Mouse (Mus musculus) adrenal gland, postnatal 25 days (tissue): ENCODE measurements around the gene Nt5c3b. TPM values are rescaled to one million over a fixed set of nuclear protein-coding genes. Genes with fewer than 3 reads are reported as not detected.

Experiments
- DNase-seq: peaks from one replicate; pipeline ENCODE4 v3.0.0; 2021; ENCODE audit warnings: mixed read lengths
- total RNA-seq: library from RNA; stranded (reverse); gene quantifications from 2 replicates; pipeline ENCODE4 v1.2.3, GENCODE M21; 2021

Nt5c3b gene
- total RNA-seq, 1 experiment from 2014 or later: 63.2 TPM

DNA sequence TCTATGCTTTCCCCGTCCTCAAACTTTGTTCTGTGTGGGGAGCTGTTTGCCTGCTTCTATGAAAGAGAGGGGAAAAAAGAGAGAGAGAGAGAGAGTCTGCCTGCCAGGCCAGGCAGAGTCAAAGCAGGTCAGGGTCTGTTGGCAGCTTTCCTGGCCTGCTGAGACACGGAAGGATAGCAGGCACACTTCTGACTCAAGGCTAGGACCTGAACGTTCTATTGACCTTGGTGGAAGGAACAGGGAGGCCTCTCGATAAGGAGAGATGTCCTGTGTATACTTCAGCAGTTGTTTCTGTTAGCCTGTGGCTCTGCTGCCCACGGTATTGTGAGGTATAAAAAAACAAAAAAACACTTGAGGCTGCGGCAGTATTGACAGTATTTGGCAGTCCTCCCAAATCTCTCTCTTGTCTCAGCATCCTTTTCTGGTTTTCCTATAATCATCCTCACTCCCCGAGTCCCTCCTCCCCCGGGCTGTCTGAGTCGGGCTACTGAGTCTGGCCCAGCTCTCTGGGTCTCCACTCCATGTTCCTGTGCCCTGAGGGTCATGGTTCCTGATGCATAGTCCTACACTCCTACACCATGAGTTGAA is 12.9 kb downstream of the Nt5c3b start:
- DNase-seq: peak; percentile 81

DNA sequence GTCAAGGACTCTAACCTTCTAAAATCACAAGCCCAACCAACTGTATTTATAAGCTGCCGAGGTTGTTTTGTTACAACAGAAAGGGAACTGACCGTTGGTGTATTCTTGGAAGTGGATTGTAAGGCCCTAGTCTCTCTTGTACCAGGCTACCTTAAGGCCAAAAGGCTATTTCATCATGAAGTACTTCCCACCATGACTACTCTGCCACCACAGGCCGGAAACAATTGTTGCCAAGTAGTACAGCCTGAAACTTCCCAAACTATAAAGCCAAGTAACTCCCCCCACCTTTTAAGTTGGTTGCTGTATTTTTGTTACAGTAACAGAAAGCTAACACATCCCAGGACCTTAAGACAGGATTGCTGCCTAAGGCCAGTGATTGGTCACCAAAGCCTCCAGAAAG is 14.8 kb downstream of the Nt5c3b start:
- DNase-seq: no peak

DNA sequence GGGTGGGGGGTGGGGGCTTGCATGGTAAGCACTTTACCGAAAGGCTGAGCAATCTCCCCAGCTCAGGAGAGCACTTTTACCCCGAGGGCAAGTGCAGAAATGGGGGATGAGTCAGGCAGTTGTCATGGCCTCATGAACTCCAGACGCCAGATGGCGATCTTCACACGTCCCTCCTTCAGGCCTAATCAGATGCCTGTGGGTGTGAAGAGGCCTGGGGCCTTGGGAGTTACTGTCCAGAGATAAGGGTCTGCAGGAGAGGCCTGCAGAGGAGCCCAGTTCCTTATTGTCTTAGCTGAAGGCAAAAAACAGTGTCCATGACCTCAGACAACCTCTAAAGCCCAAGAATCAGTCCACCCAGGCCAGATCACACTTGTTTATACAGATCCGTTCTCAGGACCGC is 15.8 kb downstream of the Nt5c3b start:
- peak; percentile 79 for DNase-seq

DNA sequence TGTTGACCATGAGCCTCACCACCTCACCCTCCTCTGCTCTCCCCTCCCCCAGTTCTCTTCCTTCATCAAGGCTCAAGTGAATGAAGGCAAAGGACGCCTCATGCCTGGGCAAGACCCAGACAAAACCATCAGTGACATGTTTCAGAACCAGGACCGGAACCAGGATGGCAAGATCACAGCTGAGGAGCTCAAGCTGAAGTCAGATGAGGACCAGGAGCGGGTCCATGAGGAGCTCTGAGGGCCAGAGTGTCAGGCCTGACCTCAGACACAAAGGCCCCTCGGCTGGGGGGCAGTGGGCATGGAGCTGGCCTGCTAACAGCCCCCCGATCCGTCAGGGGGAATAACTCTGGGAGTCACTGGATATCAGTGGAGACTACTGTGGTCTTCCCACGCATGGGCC is 17.8 kb downstream of the Nt5c3b start:
- DNase-seq: no peak

DNA sequence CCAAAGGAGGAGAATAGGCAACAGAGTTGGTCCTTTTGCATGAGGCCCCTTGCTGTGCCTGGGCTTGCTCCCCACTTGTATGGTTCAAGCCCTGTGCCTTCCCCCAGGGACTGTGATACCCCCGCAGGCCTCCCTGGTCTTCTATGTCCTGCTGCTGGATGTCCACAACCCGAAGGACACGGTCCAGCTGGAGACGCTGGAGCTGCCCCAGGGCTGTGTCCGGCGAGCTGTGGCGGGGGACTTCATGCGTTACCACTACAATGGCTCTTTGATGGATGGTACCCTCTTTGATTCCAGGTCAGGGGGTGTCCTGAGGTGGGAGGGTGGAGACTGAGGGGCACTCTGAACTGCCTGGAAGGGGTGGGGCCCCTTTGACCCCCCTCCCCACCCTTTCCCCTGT is 20.1 kb downstream of the Nt5c3b start:
- DNase-seq: no peak

DNA sequence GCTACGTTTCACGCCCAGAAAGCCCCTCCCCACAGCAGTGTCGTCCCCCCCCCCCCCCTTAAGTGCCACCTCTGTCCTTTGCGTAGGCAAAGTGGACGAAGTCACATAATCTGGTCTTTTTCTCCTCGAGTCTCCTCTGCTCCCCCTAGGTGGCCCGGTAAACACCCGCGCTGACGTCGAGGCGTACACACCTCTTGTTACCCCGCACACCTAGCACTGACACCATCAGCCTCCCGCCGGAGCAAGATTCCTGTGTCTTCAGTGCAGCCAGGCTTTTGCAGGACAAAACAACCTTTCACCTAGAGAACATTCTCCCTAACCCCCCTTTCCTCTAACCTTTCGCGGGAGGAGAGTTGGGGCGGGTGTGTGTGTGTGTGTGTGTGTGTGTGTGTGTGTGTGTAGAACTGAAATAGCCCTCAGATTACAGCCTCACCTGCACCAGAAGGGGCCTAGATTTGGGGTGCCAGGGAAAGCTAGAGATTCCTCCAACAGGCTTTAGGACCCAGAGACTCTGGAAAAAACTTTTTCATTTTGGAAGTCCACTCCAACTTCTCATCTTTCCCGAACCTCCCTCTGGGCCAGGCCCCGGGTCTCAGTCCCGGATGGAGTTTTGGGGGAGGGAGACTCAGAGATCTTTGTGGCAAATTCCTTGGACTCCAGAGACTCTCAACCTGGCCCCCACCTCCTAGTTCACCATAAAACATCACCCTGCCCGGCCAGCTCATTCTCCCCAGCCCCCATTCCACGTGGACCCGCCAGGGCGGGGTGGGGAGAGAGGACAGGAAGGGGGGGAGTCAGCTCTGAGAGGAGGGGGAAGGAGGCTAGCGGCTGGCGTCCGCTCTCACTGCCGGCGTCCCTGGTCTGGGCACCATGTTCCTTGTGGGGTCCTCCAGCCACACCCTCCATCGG is 26.4 kb downstream of the Nt5c3b start, which contains the start of gene Fkbp10:
Gene Fkbp10, plus strand, starts transcription at position 784 of the 909 bp plus-strand sequence.
- DNase-seq: peak; percentile 65

DNA sequence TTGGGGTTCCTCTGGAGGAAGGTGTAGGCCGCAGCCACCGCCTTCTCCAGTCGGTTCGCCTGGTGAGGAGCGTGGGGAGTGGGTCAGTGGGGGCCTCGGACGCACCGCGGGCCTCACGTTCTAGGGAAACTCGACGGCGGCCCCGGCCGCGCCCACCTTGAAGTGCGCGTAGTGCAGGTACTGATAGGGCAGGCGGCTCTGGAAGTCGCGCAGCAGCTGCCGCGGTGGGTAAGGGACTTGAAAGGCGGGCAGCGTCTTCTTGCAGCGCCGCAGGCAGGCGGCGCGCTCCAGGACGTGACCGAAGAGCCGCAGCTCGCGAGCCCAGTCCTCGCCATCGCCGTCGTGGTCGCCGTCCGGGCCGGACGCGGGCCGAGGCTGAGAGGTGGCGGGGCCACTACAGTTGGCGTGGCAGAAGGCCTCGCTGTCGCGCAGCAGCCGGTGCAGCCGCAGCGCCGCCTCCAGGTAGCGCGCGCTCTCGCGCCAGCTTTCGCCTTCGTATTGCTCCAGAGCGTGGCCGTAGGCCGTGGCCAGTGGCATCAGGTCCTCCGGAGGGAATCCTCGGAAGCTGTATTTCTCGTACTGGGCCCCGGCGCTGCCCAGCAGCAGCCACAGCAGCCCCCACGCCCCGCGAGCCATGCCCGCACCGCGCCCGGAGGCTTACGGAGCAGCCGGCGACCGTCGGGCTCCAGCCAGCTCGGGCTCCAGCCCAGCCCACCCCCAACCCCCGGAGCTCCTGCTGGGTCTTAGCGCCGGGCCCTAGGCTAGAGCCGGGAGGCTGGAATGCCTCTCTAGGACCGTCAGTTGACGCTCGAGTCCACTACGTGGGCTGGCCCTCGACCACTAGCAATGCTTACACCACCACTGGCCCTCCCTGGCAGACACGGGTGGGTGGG is 27.3 kb downstream of the Nt5c3b start, which contains the start of gene P3h4:
Gene P3h4, minus strand, starts transcription at position 816 of the 893 bp plus-strand sequence.
- DNase-seq: peak; percentile 85

DNA sequence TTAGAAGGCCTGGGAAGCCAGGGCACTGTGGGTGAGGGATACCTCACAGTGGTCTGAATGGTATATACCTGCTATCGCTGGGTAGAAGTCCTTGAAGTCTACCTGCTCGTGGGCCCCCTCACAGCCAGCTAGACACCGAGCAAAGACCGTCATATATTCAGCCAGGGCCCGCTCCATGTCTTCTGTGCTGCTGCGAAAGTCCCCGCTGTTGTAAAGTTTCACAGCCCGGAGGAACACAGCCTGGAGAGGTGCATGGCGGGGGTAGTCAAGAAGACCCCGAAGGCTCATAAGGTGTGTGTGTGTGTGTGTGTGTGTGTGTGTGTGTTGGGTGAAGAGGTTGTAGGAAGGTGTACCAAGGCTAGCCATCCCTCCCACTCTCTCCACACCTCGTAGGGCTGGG is 28.1 kb downstream of the Nt5c3b start:
- DNase-seq: no peak

DNA sequence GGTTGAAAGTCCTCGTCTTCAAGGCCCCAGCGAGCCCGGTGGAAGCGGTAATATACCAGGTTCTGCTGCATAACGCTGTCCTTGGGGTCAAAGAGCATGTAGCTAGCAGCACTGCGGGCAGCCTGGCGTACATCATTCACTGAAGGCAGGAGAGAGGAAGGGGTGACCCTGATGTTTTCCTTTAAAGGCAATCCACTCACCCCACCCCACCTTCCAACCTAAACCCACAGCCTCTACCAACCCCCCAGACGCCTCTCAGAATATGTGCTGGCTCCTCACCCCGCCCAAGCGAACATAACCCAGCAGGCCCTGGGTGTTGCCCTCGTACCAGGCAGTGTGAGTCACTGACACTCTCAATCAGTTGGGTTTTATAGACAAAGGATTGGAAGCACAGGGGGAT is 29.9 kb downstream of the Nt5c3b start:
- DNase-seq: no peak

DNA sequence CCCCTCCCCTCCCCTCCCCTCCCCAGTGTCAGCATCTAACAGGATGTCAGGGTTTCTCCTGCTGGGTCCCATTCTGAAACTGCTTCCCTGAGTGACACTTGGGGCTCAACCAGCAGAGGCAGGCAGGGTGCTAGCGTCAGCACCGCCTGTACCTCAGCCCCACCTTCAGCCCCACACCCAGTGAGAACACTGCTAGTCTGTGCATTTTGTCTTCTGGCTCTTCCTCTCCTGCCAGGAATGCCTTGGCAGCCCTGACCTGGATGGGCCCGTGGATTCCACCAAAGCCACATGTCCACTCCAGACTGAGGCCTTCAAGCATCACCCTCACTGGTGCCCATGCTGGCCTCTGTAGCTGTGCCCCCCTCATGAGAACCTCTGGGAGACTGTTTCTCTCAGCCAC is 31.9 kb downstream of the Nt5c3b start:
- no peak for DNase-seq

DNA sequence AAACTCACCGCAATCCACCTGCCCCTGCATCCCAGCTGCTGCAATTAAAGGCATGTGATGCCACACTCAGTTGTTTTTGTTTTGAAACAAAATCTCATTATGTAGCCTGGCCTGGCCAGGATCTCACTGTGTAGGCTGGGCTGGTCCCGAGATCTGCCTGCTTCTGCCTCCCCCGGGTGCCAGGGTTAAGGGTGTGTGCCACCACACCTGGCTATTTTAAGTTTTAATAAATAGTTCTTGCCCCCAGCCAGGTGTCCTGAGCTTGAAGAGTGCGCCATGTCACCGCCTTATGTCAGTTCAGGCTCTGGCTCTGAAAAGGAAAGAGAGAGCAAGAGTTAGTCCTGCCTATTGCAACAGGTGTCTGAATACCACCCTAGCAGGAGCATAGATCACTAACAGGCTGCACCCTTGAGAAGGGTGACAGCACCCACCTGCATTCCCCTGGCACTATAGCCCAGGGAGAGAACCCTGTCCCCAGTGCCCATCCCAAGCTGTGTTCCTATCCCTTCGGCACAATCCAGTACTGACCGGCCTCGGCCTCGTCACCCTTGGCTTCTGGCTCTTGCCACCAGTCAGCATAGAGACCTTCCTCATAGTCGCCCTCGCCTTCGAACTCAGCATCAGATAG is 32.7 kb downstream of the Nt5c3b start:
- no peak for DNase-seq

DNA sequence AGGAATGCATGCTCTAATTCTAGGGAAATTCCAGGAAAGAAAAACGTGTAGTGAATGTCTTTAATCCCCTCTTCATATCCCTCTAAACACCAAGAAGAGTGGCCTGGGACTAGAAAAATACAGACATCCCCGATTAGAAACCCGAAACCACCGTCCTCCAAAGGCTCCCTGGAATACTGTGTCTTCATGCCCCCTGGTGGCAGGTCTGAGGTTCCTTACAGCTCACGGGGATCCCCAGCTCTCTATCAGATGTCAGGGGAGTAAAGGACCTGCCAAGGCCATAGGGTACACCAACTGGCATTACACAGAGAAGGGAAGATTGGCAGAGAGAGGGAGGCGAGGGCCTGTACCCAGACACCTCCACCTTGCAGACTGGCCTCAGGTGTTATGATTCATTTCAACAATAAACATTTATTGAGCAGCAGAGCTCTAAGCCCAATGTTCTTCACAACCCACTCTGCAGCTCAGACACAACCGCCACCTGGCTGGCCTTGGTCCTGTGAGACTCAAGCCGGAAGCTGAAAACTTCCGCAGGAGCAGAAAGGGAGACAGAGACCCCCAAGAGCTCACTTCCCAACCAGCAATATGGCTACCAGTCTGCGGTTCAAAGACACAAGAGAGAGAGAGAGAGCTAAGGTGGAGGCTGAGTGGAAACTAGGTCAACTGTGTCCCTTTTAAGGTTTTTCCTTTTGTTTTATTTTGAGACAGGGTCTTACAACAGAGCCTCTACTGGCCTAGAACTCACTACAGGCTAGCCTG is 33.4 kb downstream of the Nt5c3b start:
- DNase-seq: peak; percentile 70

DNA sequence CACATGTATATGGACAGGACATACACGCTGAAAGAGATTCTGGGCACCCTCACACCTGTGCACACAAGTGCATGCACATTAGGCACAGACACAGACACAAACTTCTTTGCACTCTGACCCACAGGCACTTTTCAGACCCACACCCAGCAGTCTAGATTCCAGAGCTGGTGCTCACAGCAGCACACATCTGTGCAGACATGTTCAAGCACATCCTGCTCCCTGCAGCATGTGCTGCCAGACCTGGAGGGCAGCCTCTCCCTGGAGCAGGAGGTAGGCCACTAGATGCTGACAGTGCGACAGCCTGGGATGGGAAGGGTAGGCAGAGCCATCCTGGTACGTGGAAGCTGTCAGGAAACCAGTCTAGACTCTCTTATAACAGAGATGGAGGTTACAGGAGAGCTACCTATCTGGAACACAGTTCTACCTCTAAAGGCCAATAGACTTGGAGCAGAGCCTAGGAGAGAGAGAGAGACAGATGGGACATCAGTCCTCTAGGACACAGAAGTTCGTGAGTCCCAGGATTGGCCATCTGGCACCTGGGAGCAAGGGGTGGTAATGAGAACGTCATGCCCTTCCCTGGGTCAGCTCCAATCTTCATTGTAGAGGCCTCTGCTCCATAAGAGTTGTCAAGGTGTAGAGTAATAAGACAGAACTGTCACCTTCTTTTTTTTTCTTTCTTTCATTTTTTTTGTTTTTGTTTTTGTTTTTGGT is 34.5 kb downstream of the Nt5c3b start:
- no peak for DNase-seq

DNA sequence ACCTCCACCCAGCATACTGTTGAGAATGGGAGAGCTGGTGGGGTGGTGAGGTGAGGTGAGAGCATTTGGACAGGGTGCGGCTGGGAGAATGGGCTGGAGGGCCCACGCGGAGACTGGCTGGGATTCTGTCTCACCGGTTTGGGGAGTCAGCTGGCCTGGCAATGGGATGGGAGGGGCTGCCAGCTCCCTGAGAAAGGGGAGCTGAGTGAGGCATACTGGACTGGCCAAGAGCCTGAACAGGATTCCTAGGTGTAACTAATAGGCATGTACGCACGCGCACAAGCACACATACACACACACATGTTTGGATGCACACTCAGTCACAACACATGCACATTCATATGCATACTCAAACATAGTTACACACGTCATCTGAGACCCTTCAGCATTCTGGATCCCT is 35.3 kb downstream of the Nt5c3b start:
- no peak for DNase-seq

DNA sequence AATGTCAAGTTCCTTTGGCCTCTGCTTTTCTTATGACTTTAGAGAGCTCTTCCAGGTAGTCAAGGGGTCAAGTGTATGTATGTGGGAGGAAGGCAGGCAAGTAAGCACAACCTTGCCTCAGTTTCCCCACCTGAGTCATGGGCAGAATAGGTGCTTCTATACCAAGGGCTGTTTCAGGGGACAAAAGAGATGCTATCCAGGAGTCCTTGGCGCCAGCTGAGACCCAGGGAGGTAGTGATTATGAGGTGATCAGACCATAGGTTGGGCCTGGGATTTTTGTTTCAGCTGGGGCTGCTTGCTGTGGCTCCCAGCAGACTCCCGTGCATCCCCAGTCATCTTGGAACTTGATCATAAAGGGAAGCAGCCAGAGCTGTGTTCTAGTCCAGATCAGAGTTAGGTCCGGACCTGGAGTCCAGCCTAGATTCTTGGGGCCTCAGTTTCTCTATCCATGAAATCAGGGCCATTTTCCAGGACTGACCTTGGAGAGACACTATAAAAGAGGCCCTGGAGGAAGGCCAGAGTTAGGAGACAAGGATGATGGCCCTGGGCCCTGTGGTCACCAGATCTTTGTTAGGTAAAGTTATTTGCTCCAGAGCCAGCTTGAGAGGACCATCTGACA is 37.0 kb downstream of the Nt5c3b start:
- DNase-seq: no peak

DNA sequence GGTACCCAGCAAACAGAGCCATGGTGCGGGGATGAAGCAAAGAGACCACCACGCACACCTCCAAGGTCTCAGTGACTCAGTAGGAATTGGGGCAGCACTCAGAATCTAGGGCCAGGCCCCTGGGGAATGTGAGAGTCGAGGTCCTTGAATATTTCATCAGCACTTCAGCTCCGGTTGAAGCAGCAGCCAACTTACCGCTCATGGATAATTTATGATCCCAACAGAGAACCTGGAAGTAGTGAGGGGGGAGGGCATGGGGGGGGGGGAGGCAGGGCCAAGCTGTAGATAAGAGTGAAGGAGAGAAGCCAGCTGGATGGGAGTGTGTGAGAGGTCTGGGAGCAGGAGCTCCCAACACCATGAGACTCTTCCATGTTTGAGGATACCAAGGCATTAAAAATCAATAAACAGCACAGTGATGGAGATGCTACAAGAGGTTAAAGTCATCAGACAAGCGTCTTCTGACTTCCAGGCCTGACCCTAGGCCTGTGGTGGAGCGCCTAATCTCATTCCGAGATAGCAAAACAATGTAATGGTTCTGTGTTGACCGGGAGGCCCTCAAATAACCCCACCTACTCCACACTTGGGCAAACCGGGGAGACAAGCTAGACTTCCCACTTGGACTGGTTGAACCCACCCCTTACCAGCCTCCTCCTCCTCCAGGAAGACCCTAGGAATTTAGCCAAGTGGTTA is 38.0 kb downstream of the Nt5c3b start:
- DNase-seq: no peak

DNA sequence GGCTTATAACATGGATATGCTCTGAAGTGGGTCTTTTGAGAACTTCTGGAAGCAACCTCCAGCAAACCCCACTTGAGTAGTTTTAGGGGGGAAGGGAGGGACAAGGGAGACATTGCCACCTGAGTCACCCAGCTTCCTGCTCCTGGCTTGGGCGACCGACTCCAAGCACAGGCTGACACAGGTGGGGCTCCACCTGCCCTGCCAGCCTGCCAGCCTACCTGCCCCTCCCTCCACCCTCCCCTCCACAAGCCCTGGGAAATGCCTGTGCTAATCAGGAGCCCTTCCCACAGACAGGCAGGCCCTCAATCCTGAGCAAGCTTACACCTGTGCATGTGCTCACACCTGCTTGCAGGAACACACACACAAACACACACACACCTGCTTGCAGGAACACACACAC is 38.9 kb downstream of the Nt5c3b start:
- DNase-seq: no peak

DNA sequence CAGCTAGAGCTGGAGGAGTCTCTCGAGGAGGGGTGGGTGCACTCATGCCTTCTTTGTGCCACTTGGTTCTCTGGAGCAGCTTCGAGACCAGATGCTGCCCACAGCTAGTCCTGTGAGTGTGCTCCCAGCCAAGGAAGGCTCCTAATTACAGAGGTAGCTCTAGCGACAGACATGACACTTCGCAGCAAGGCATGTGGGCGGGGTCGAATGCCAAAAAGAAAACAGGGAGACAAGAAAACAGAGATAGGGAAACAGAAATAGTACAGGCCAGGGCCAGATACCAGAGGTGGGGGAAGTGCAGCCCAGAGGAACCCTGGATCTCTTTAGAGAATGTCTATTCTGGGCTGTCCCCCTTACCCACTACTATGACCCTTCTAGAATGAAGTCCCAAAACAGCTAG is 39.4 kb downstream of the Nt5c3b start:
- no peak for DNase-seq

DNA sequence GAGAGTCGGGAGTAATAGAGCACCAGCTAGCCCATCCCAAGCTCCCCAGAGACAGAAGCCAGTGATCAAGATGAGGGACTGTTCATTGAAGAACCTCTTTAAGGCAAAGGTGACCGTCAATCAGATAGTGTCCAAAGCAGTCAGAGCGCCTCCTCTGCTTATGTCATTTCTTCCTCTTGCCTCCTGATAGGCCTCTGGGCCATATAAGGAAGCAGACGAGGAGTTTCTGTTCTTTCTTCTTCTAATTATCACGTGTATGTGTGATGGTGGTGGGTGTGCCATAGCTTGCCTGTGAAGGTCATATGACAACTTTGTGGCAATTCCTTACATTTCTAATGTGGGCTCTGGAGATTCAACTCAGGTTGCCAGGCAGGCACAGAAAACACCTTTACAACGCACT is 40.8 kb downstream of the Nt5c3b start:
- no peak for DNase-seq
